Mouse (Mus musculus) olfactory bulb, adult 2 months (tissue): ENCODE measurements around the gene Ccdc191. TPM values are rescaled to one million over a fixed set of nuclear protein-coding genes. Genes with fewer than 3 reads are reported as not detected.

Experiments used
- H3K27ac ChIP-seq: fragments of 200-500 bp; 2 replicates; pipeline ENCODE4 v1.5.1; 2012; ENCODE audit warnings: low read depth, low read length; ENCODE audit not compliant: insufficient read depth
- H3K4me1 ChIP-seq: fragments of 200-500 bp; 2 replicates; pipeline ENCODE4 v1.6.1; 2012; ENCODE audit warnings: low read length; ENCODE audit not compliant: control insufficient read depth, insufficient read depth
- H3K4me3 ChIP-seq: fragments of 200-500 bp; 2 replicates; pipeline ENCODE4 v1.5.1; 2012; ENCODE audit warnings: mild to moderate bottlenecking, low read depth, low read length, moderate library complexity; ENCODE audit not compliant: insufficient read depth
- CTCF ChIP-seq: fragments of 200-500 bp; IDR thresholded peaks from 2 replicates; pipeline ENCODE4 v1.5.1; 2012; ENCODE audit warnings: low read depth, mild to moderate bottlenecking, low read length, moderate library complexity; ENCODE audit not compliant: insufficient read depth
- POLR2A ChIP-seq: fragments of 200-500 bp; IDR thresholded peaks from 2 replicates; pipeline ENCODE4 v1.6.1; 2012; ENCODE audit warnings: mild to moderate bottlenecking, low read depth, low read length, moderate library complexity; ENCODE audit not compliant: insufficient read depth
- WGBS: fragments of 180-500 bp; shearing (Covaris S2); methylation state at CpG from one replicate; pipeline ENCODE4 v1.1.7; 2018; 5-methylcytosine and 5-hydroxymethylcytosine counted together
- polyA plus RNA-seq: library from polyadenylated mRNA; stranded (reverse); fragments of >200 nt; gene quantifications from 2 replicates; pipeline ENCODE4 v1.2.4, GENCODE M21; 2012; ENCODE audit warnings: low replicate concordance; ENCODE audit not compliant: missing spikeins, insufficient read depth, insufficient read length

Gene Ccdc191
- polyA plus RNA-seq, 1 experiment: not detected

DNA sequence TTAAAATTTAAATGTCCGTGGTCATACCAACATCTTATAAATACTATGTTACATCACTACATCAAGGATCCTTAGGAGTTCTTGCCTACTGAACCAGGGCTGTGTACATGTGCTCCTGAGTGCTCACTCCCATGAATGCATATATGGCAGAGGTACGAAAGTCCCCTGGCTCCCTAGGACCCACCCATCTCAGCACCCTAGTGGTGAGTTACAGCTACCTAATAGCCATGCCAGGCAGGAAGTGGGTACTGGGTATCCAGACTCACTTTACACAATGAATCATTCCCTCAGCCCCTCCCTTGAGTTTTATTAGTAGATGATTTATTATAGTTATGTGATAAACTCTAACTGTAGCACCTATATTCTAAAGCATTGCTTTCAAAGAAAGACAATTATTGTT is 7.3 kb upstream of the Ccdc191 start:
- H3K27ac ChIP-seq: no peak overlapping the region
- H3K4me1 ChIP-seq: no peaks in the 10 kb centered on the region
- TF ChIP-seq CTCF (no peak), POLR2A (no peak)
- WGBS: 99% methylated on average over 2 of the region's 2 CpGs
- H3K4me3 ChIP-seq: no peak overlapping the region

GRCm38 (mm10) chr16:43890005-43890336 is 371 bp downstream of the Ccdc191 start:
- peak overlapping the region; percentile 48 for H3K27ac ChIP-seq
- 1% methylated on average over 9 of the region's 9 CpGs for WGBS
- H3K4me1 ChIP-seq: no peaks in the 10 kb centered on the region
- peak overlapping the region; percentile 59 for H3K4me3 ChIP-seq
- TF ChIP-seq POLR2A: 0 out of 2 replicates have a peak, but pooled peaks have one; percentile 13
- TF ChIP-seq CTCF: peak; percentile 59

- no peak for TF ChIP-seq CTCF
- no peak for TF ChIP-seq POLR2A
- Histone ChIP-seq H3K4me3 (no peak overlapping the region), H3K27ac (no peak overlapping the region), H3K4me1 (no peaks in the 10 kb centered on the region)
- WGBS: 75% methylated on average over 4 of the region's 4 CpGs
Observed at GRCm38 (mm10) chr16:43890747-43891336, 1.2 kb downstream of the Ccdc191 start.

GRCm38 (mm10) chr16:43894501-43894900 is 4.9 kb downstream of the Ccdc191 start:
- 92% methylated on average over 8 of the region's 8 CpGs for WGBS
- H3K27ac ChIP-seq: no peak overlapping the region
- TF ChIP-seq CTCF (no peak), POLR2A (no peak)
- H3K4me1 ChIP-seq: no peaks in the 10 kb centered on the region
- no peak overlapping the region for H3K4me3 ChIP-seq

- TF ChIP-seq CTCF (no peak), POLR2A (no peak)
- Histone ChIP-seq H3K4me1 (no peaks in the 10 kb centered on the region), H3K27ac (no peak overlapping the region), H3K4me3 (no peak overlapping the region)
- WGBS: 90% methylated on average over 4 of the region's 4 CpGs
Observed at GRCm38 (mm10) chr16:43900138-43900537, 10.5 kb downstream of the Ccdc191 start.

GRCm38 (mm10) chr16:43900571-43900970 is 11.0 kb downstream of the Ccdc191 start:
- TF ChIP-seq CTCF (no peak), POLR2A (no peak)

GRCm38 (mm10) chr16:43908881-43909280 is 19.3 kb downstream of the Ccdc191 start:
- 91% methylated on average over 2 of the region's 2 CpGs for WGBS
- no peak overlapping the region for H3K27ac ChIP-seq
- H3K4me1 ChIP-seq: no peaks in the 10 kb centered on the region
- TF ChIP-seq POLR2A (no peak), CTCF (no peak)
- no peak overlapping the region for H3K4me3 ChIP-seq

More at GRCm38 (mm10) chr16:43900571-43900970, 11.0 kb downstream of the Ccdc191 start:
- Histone ChIP-seq H3K4me1 (no peaks in the 10 kb centered on the region), H3K27ac (no peak overlapping the region), H3K4me3 (no peak overlapping the region)

GRCm38 (mm10) chr16:43918867-43919266 is 29.3 kb downstream of the Ccdc191 start:
- Histone ChIP-seq H3K27ac (no peak overlapping the region), H3K4me3 (no peak overlapping the region), H3K4me1 (no peaks in the 10 kb centered on the region)
- 93% methylated on average over 3 of the region's 3 CpGs for WGBS
- TF ChIP-seq CTCF (no peak), POLR2A (no peak)

GRCm38 (mm10) chr16:43922024-43922423 is 32.4 kb downstream of the Ccdc191 start:
- TF ChIP-seq POLR2A (no peak), CTCF (no peak)
- H3K4me1 ChIP-seq: no peaks in the 10 kb centered on the region
- H3K27ac ChIP-seq: no peak overlapping the region
- H3K4me3 ChIP-seq: no peak overlapping the region
- WGBS: 69% methylated on average over 2 of the region's 2 CpGs

DNA sequence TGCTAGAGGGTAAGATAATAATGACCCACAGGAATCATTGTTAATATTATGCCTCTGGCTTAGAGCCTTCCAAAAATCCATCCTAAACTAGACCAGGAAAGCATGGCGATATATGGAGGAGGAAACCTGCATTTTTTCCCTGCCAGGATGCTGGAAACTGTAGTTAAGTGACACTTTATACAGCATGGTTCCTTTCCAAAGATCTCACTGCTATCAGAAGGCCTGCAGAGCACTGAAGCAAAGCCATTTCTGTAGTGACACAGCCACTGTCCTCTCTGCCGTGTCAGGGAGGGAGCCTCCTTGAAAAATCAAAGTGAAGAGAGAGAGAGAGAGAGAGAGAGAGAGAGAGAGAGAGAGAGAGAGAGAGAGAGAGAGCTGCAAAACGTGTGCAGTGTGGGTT is 33.0 kb downstream of the Ccdc191 start:
- no peak for TF ChIP-seq CTCF
- TF ChIP-seq POLR2A: no peak
- 56% methylated on average over 3 of the region's 3 CpGs for WGBS
- H3K27ac ChIP-seq: no peak overlapping the region
- H3K4me1 ChIP-seq: no peaks in the 10 kb centered on the region
- no peak overlapping the region for H3K4me3 ChIP-seq
